Mouse (Mus musculus) adipocyte (in vitro differentiated cells): Measurements from ENCODE around the gene Slc12a9.

Experiments
- DNase-seq: peaks from one replicate; pipeline ENCODE4 v3.0.0-alpha.2; 2016; ENCODE audit warnings: low spot score

Gene Slc12a9

GRCm38 (mm10) chr5:137308356-137308755 is 25.0 kb downstream of the Slc12a9 start:
- no peak for DNase-seq

- DNase-seq: peak; percentile 96
Observed at GRCm38 (mm10) chr5:137307071-137307912, 26.1 kb downstream of the Slc12a9 start, which contains the start of gene Srrt. Srrt (minus strand) TSS chr5:137307674.

- DNase-seq: no peak
Observed at GRCm38 (mm10) chr5:137306439-137307005, 26.9 kb downstream of the Slc12a9 start.

- DNase-seq: no peak
Observed at GRCm38 (mm10) chr5:137305822-137306221, 27.6 kb downstream of the Slc12a9 start.

GRCm38 (mm10) chr5:137304816-137305215 is 28.6 kb downstream of the Slc12a9 start:
- no peak for DNase-seq

GRCm38 (mm10) chr5:137304165-137304564 is 29.2 kb downstream of the Slc12a9 start:
- DNase-seq: no peak

- DNase-seq: no peak
Observed at GRCm38 (mm10) chr5:137303609-137304008, 29.8 kb downstream of the Slc12a9 start.

GRCm38 (mm10) chr5:137301253-137301652 is 32.1 kb downstream of the Slc12a9 start:
- DNase-seq: no peak

- DNase-seq: no peak
Observed at GRCm38 (mm10) chr5:137299240-137299639, 34.2 kb downstream of the Slc12a9 start.

GRCm38 (mm10) chr5:137297126-137297525 is 36.3 kb downstream of the Slc12a9 start:
- DNase-seq: no peak

- no peak for DNase-seq
Observed at GRCm38 (mm10) chr5:137295712-137296111, 37.7 kb downstream of the Slc12a9 start.

- DNase-seq: no peak
Observed at GRCm38 (mm10) chr5:137295296-137295695, 38.1 kb downstream of the Slc12a9 start.

- no peak for DNase-seq
Observed at GRCm38 (mm10) chr5:137294744-137295093, 38.7 kb downstream of the Slc12a9 start.

- DNase-seq: peak; percentile 95
Observed at GRCm38 (mm10) chr5:137293839-137294743, 39.3 kb downstream of the Slc12a9 start, which contains the start of gene Ufsp1. Ufsp1 (plus strand) TSS chr5:137294629.

- DNase-seq: peak; percentile 64
Observed at GRCm38 (mm10) chr5:137293282-137293681, 40.1 kb downstream of the Slc12a9 start.

- no peak for DNase-seq
Observed at GRCm38 (mm10) chr5:137291381-137291926, 41.9 kb downstream of the Slc12a9 start.

GRCm38 (mm10) chr5:137290677-137291076 is 42.7 kb downstream of the Slc12a9 start:
- no peak for DNase-seq

- DNase-seq: no peak
Observed at GRCm38 (mm10) chr5:137289591-137290365, 43.6 kb downstream of the Slc12a9 start.

GRCm38 (mm10) chr5:137288999-137289470 is 44.4 kb downstream of the Slc12a9 start:
- no peak for DNase-seq

- DNase-seq: no peak
Observed at GRCm38 (mm10) chr5:137287953-137288743, 45.2 kb downstream of the Slc12a9 start.
